Mouse (Mus musculus) cerebellum, adult 2 months (tissue): ENCODE results near the gene Col3a1. TPM values are rescaled to one million over a fixed set of nuclear protein-coding genes. Genes with fewer than 3 reads are reported as not detected.

Source experiments
- DNase-seq, 2 experiments: peaks; one replicate each; pipeline ENCODE4 v3.0.0; 2021
- H3K27ac ChIP-seq: fragments of 200-500 bp; 2 replicates; pipeline ENCODE4 v1.5.1; 2012; ENCODE audit warnings: low read length, control low read depth, inconsistent platforms; ENCODE audit not compliant: insufficient read depth
- H3K27me3 ChIP-seq: fragments of 200-500 bp; 2 replicates; pipeline ENCODE4 v1.6.1; 2012; ENCODE audit warnings: inconsistent platforms, mild to moderate bottlenecking, low read length, moderate library complexity; ENCODE audit not compliant: control insufficient read depth, insufficient read depth
- H3K4me1 ChIP-seq: fragments of 200-500 bp; 2 replicates; pipeline ENCODE4 v1.6.1; 2011; ENCODE audit warnings: low read length; ENCODE audit not compliant: control insufficient read depth, insufficient read depth
- H3K4me3 ChIP-seq: fragments of 200-500 bp; replicated peaks from 2 replicates; pipeline ENCODE3; 2011; ENCODE audit warnings: mild to moderate bottlenecking, low read depth, low read length, control low read depth; ENCODE audit not compliant: insufficient read depth
- CTCF ChIP-seq: fragments of 200-500 bp; IDR thresholded peaks from 2 replicates; pipeline ENCODE4 v1.5.1; 2011; ENCODE audit warnings: low read depth, mild to moderate bottlenecking, control low read depth, low read length, moderate library complexity, borderline replicate concordance; ENCODE audit not compliant: insufficient read depth
- POLR2A ChIP-seq: fragments of 200-500 bp; IDR thresholded peaks from 2 replicates; pipeline ENCODE4 v1.6.1; 2011; ENCODE audit warnings: low read length, control low read depth, borderline replicate concordance; ENCODE audit not compliant: insufficient read depth
- WGBS: fragments of 180-500 bp; shearing (Covaris S2); methylation state at CpG from one replicate; pipeline ENCODE4 v1.1.7; 2018; 5-methylcytosine and 5-hydroxymethylcytosine counted together
- polyA plus RNA-seq: library from polyadenylated mRNA; depleted of rRNA; stranded (reverse); fragments of >200 nt; gene quantifications from 2 replicates; pipeline ENCODE4 v1.2.3, GENCODE M21; 2012

Gene Col3a1
- polyA plus RNA-seq, 1 experiment = 2.5 TPM

- H3K4me1 ChIP-seq = no peaks in the 10 kb centered on the region
- H3K4me3 ChIP-seq = no peak overlapping the region
- no peak for TF ChIP-seq POLR2A
- TF ChIP-seq CTCF = no peak
- no peak for DNase-seq
- H3K27me3 ChIP-seq = no peaks in the 10 kb centered on the region
- H3K27ac ChIP-seq = no peak overlapping the region
Measured at GRCm38 (mm10) chr1:45311962-45312361, 624 bp downstream of the Col3a1 start.

- Histone ChIP-seq H3K27me3 (no peaks in the 10 kb centered on the region), H3K4me3 (no peak overlapping the region), H3K4me1 (no peaks in the 10 kb centered on the region), H3K27ac (no peak overlapping the region)
- no peak for DNase-seq
- TF ChIP-seq CTCF (no peak), POLR2A (no peak)
Measured at GRCm38 (mm10) chr1:45312870-45313269, 1.5 kb downstream of the Col3a1 start.

GRCm38 (mm10) chr1:45313696-45314295, 2.5 kb downstream of the Col3a1 start:
- TF ChIP-seq CTCF = peak; percentile 33; the same call in 1 of the 2 replicates
- no peak for TF ChIP-seq POLR2A
- Histone ChIP-seq H3K4me1 (no peaks in the 10 kb centered on the region), H3K27me3 (no peaks in the 10 kb centered on the region), H3K27ac (no peak overlapping the region), H3K4me3 (no peak overlapping the region)
- DNase-seq = peak in 1 of 2 experiments; percentile 2
- 7% methylated on average over 11 of the region's 11 CpGs for WGBS

GRCm38 (mm10) chr1:45315767-45316528, 4.6 kb downstream of the Col3a1 start:
- Histone ChIP-seq H3K27ac (no peak overlapping the region), H3K4me1 (no peaks in the 10 kb centered on the region), H3K27me3 (no peaks in the 10 kb centered on the region), H3K4me3 (no peak overlapping the region)
- no peak for DNase-seq
- no peak for TF ChIP-seq POLR2A
- no peak for TF ChIP-seq CTCF
- WGBS = 65% methylated on average over 7 of the region's 7 CpGs

- TF ChIP-seq CTCF (no peak), POLR2A (no peak)
- no peak for DNase-seq
- Histone ChIP-seq H3K4me3 (no peak overlapping the region), H3K4me1 (no peaks in the 10 kb centered on the region), H3K27me3 (no peaks in the 10 kb centered on the region), H3K27ac (no peak overlapping the region)
- WGBS = 83% methylated on average over 1 of the region's 1 CpGs
Measured at GRCm38 (mm10) chr1:45318241-45318640, 6.9 kb downstream of the Col3a1 start.

GRCm38 (mm10) chr1:45320861-45321260, 9.5 kb downstream of the Col3a1 start:
- H3K27me3 ChIP-seq = no peaks in the 10 kb centered on the region
- TF ChIP-seq POLR2A = no peak
- TF ChIP-seq CTCF = no peak
- no peaks in the 10 kb centered on the region for H3K4me1 ChIP-seq
- no peak overlapping the region for H3K4me3 ChIP-seq
- no peak overlapping the region for H3K27ac ChIP-seq
- no peak for DNase-seq

GRCm38 (mm10) chr1:45329149-45329548, 17.8 kb downstream of the Col3a1 start:
- DNase-seq = no peak
- 98% methylated on average over 1 of the region's 1 CpGs for WGBS
- no peak for TF ChIP-seq CTCF
- TF ChIP-seq POLR2A = no peak
- Histone ChIP-seq H3K27ac (no peak overlapping the region), H3K4me3 (no peak overlapping the region), H3K4me1 (no peaks in the 10 kb centered on the region), H3K27me3 (no peaks in the 10 kb centered on the region)

GRCm38 (mm10) chr1:45355944-45356343, 44.6 kb downstream of the Col3a1 start:
- no peak for DNase-seq
- WGBS = 55% methylated on average over 4 of the region's 4 CpGs
- Histone ChIP-seq H3K27me3 (no peaks in the 10 kb centered on the region), H3K4me1 (no peaks in the 10 kb centered on the region), H3K4me3 (no peak overlapping the region), H3K27ac (no peak overlapping the region)
- TF ChIP-seq CTCF (no peak), POLR2A (no peak)

GRCm38 (mm10) chr1:45358020-45358419, 46.7 kb downstream of the Col3a1 start:
- 68% methylated on average over 1 of the region's 1 CpGs for WGBS
- DNase-seq = no peak
- H3K4me3 ChIP-seq = no peak overlapping the region
- TF ChIP-seq POLR2A (no peak), CTCF (no peak)
- H3K27me3 ChIP-seq = no peaks in the 10 kb centered on the region
- no peak overlapping the region for H3K27ac ChIP-seq
- no peaks in the 10 kb centered on the region for H3K4me1 ChIP-seq
